Mouse (Mus musculus): ENCODE data around the gene Arid3b. TPM values are rescaled to one million over a fixed set of nuclear protein-coding genes. Genes with fewer than 3 reads are reported as not detected.
"Not testable (repeated sequence)": the region's sequence is repeated elsewhere in the genome, so short reads cannot be mapped to it uniquely, and the experiment has no call there.

The Arid3b gene
- 3.8 and 4.1 TPM in 2 replicates for polyA plus RNA-seq (2014; fragmentation: Nextera tagmentation; extraction: Ambion mirVana)

DNA sequence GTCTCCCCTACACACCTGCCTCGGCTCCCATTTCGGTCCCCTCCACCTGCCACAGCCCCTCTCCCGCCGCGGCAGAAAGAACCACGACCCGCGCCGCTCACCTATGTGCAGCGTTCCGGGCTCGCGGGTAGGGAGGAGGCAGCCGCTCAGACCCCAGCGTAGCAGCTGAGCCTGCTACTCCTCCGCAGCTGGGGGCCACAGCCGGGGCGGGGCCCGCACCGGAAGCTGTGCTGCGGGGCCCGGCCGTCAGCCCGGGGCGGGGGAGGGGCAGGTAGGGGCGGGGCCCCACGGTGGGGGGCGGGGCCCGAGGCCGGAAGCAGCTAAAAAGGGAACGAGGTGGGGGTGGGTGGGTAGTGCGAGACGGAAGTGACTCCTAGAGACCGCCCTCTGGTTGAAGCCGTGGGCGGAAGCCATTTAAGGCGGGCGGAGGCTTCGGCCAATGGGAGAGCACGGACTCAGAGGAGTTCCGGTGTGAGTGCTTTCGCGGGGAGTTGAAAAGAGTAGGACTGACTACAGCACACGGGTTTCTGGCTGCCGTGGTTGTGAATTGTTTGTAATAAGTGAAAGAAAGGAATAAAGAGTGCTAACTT, at the start of gene Arid3b:
TSS of gene Arid3b (minus strand) at position 213 of the 590 bp plus-strand sequence.
- Histone ChIP-seq H3K9me3 (ENCODE audit: control insufficient read depth, low read length) (no peaks in the 10 kb centered on the region), H3K4me1 (ENCODE audit: control insufficient read depth, insufficient read depth, low read length) (peaks cover 11% of the 10 kb centered on the region), H3K36me3 (ENCODE audit: control insufficient read depth, insufficient read depth, low read length) (no peaks in the 10 kb centered on the region), H3K27me3 (replicated peaks; ENCODE audit: control insufficient read depth, insufficient read depth, low read length) (0 out of 2 replicates have a peak, but pooled peaks cover 4% of the 10 kb centered on the region), H3K27ac (replicated peaks; ENCODE audit: low read depth, low read length) (no peak within 1 kb of the TSS; the same call in 1 of the 2 replicates), H3K4me3 (ENCODE audit: low read depth, low read length) (peak within 1 kb of the TSS; percentile 80), H3K4me2 (ENCODE audit: low read depth, low read length) (peak within 1 kb of the TSS; percentile 87), H3K9ac (ENCODE audit: low read depth, low read length) (peak within 1 kb of the TSS; percentile 70)
- ATAC-seq (ENCODE audit: low read depth) (peak; percentile 100), DNase-seq (ENCODE audit: low spot score) (peak; percentile 99)
- WGBS = under 1% methylated on average over 40 of the region's 45 CpGs

DNA sequence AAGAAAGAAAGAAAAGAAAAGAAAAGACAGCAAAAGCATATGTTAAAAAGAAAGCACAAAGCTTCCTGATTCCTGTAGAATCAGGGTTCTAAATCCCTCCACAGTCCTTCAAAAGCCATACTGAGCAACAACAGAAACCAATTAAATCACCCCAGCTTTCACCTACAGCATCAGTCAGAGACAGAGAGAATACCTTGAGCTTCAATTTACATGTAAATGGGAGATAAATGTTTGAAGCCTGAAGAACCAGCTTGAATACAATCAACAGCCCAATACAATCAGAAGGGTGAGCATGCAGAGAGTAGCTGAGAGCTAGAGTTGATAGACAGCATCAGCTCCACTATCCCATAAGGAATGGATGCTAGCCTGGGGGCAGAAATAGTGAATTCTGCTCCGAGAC, 46.8 kb upstream of the Arid3b start:
- H3K4me3 ChIP-seq (ENCODE audit: low read depth, low read length) = no peak overlapping the region
- 42% methylated on average over 1 of the region's 1 CpGs for WGBS
- H3K27me3 ChIP-seq (replicated peaks; ENCODE audit: control insufficient read depth, insufficient read depth, low read length) = no peaks in the 10 kb centered on the region
- H3K36me3 ChIP-seq (ENCODE audit: control insufficient read depth, insufficient read depth, low read length) = no peaks in the 10 kb centered on the region
- no peak for DNase-seq (ENCODE audit: low spot score)
- ATAC-seq (ENCODE audit: low read depth) = no peak
- H3K27ac ChIP-seq (replicated peaks; ENCODE audit: low read depth, low read length) = no peak overlapping the region
- H3K4me2 ChIP-seq (ENCODE audit: low read depth, low read length) = no peak overlapping the region
- no peak overlapping the region for H3K9ac ChIP-seq (ENCODE audit: low read depth, low read length)
- H3K9me3 ChIP-seq (ENCODE audit: control insufficient read depth, low read length) = no peaks in the 10 kb centered on the region
- no peaks in the 10 kb centered on the region for H3K4me1 ChIP-seq (ENCODE audit: control insufficient read depth, insufficient read depth, low read length)

DNA sequence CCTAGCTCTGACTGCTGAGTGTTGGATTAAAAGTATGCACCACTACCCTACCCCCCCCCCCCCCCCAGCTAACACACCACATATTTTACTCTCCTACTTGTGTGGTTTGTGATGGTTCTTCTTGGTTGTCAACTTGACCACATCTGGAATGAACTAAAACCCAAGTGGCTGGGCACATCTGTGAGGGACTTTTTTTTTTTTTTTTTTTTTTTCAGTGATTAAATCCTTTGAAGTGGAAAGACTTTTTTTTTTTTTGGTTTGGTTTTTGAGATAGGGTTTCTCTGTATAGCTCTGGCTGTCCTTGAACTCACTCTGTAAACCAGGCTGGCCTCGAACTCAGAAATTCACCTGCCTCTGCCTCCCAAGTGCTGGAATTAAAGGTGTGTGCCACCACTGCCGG, 45.2 kb upstream of the Arid3b start:
- not testable (repeated sequence) for H3K36me3 ChIP-seq (ENCODE audit: control insufficient read depth, insufficient read depth, low read length); H3K27ac ChIP-seq (replicated peaks; ENCODE audit: low read depth, low read length); H3K9me3 ChIP-seq (ENCODE audit: control insufficient read depth, low read length); ATAC-seq (ENCODE audit: low read depth); H3K9ac ChIP-seq (ENCODE audit: low read depth, low read length); DNase-seq (ENCODE audit: low spot score); H3K4me2 ChIP-seq (ENCODE audit: low read depth, low read length); H3K4me1 ChIP-seq (ENCODE audit: control insufficient read depth, insufficient read depth, low read length); H3K4me3 ChIP-seq (ENCODE audit: low read depth, low read length); H3K27me3 ChIP-seq (replicated peaks; ENCODE audit: control insufficient read depth, insufficient read depth, low read length)
- 82% methylated on average over 2 of the region's 2 CpGs for WGBS

DNA sequence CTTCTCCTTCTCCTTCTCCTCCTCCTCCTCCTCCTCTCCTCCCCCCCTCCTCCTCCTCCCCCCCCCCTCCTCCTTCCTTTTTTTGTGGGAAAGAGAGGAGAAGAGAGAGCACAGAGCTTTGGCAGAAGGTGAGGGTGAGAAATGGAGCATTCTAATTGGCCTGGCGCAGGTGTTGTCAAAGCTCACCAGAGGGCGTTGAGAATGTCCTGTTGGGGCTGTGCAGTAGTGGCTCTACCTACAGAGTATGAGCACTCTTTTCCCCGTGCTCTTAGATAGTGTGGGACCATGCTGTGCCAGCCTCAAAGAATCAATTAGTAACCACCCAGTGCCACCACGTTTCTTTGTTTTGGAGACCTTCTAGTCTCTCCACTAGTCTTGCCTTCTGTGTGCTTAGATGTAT, 43.7 kb upstream of the Arid3b start:
- Histone ChIP-seq H3K4me2 (ENCODE audit: low read depth, low read length) (no peak overlapping the region), H3K9me3 (ENCODE audit: control insufficient read depth, low read length) (no peaks in the 10 kb centered on the region), H3K4me3 (ENCODE audit: low read depth, low read length) (no peak overlapping the region), H3K27me3 (replicated peaks; ENCODE audit: control insufficient read depth, insufficient read depth, low read length) (no peaks in the 10 kb centered on the region), H3K4me1 (ENCODE audit: control insufficient read depth, insufficient read depth, low read length) (no peaks in the 10 kb centered on the region), H3K27ac (replicated peaks; ENCODE audit: low read depth, low read length) (no peak overlapping the region), H3K9ac (ENCODE audit: low read depth, low read length) (no peak overlapping the region), H3K36me3 (ENCODE audit: control insufficient read depth, insufficient read depth, low read length) (no peaks in the 10 kb centered on the region)
- DNase-seq (ENCODE audit: low spot score) (no peak), ATAC-seq (ENCODE audit: low read depth) (no peak)
- WGBS = 18% methylated on average over 4 of the region's 4 CpGs

DNA sequence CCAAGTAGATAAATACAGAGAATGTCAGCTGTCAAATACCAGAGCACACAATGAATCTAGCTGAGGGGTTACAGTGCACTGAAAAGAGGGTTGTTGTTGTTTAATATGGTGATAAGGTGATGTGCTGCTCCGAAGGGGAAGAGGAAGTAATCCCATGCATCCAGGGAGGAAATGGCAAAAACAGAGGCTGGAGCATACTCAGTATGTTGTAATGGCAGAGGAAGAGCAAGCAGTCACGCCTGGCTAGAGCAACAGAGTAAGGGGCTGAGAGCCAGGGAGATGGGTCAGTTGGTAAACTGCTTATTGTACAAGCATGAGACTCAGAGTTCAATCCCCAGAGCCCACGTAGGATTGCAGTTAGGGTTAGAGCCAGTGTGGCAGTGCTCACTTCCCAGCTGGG, 42.6 kb upstream of the Arid3b start:
- H3K4me1 ChIP-seq (ENCODE audit: control insufficient read depth, insufficient read depth, low read length) = no peaks in the 10 kb centered on the region
- H3K4me2 ChIP-seq (ENCODE audit: low read depth, low read length) = no peak overlapping the region
- no peaks in the 10 kb centered on the region for H3K9me3 ChIP-seq (ENCODE audit: control insufficient read depth, low read length)
- no peak overlapping the region for H3K27ac ChIP-seq (replicated peaks; ENCODE audit: low read depth, low read length)
- ATAC-seq (ENCODE audit: low read depth) (no peak), DNase-seq (ENCODE audit: low spot score) (no peak)
- H3K9ac ChIP-seq (ENCODE audit: low read depth, low read length) = no peak overlapping the region
- no peak overlapping the region for H3K4me3 ChIP-seq (ENCODE audit: low read depth, low read length)
- H3K36me3 ChIP-seq (ENCODE audit: control insufficient read depth, insufficient read depth, low read length) = no peaks in the 10 kb centered on the region
- H3K27me3 ChIP-seq (replicated peaks; ENCODE audit: control insufficient read depth, insufficient read depth, low read length) = no peaks in the 10 kb centered on the region
- 58% methylated on average over 3 of the region's 3 CpGs for WGBS

DNA sequence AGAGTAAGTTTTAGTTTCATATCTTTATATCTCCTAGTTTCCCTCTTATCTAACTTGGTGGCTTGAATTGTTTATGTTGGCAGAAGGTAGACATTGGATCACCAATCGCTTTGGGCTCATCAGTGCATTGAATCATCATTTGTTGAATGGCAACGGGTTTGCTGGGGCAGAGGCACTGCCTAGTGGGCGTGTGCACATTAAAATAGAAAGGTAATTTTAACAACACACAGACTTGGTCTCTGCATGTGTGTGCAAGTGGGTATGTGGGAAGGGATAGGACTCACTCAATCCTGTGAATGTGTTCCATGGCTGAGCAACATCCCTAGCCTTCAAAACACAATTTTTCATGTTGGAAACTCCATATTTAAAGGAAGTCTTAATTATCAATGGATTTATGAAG, 38.4 kb upstream of the Arid3b start:
- Histone ChIP-seq H3K9ac (ENCODE audit: low read depth, low read length) (no peak overlapping the region), H3K4me1 (ENCODE audit: control insufficient read depth, insufficient read depth, low read length) (no peaks in the 10 kb centered on the region), H3K4me2 (ENCODE audit: low read depth, low read length) (no peak overlapping the region), H3K27ac (replicated peaks; ENCODE audit: low read depth, low read length) (no peak overlapping the region), H3K27me3 (replicated peaks; ENCODE audit: control insufficient read depth, insufficient read depth, low read length) (no peaks in the 10 kb centered on the region), H3K9me3 (ENCODE audit: control insufficient read depth, low read length) (no peaks in the 10 kb centered on the region), H3K4me3 (ENCODE audit: low read depth, low read length) (no peak overlapping the region), H3K36me3 (ENCODE audit: control insufficient read depth, insufficient read depth, low read length) (no peaks in the 10 kb centered on the region)
- ATAC-seq (ENCODE audit: low read depth) = no peak
- 67% methylated on average over 3 of the region's 3 CpGs for WGBS
- no peak for DNase-seq (ENCODE audit: low spot score)

DNA sequence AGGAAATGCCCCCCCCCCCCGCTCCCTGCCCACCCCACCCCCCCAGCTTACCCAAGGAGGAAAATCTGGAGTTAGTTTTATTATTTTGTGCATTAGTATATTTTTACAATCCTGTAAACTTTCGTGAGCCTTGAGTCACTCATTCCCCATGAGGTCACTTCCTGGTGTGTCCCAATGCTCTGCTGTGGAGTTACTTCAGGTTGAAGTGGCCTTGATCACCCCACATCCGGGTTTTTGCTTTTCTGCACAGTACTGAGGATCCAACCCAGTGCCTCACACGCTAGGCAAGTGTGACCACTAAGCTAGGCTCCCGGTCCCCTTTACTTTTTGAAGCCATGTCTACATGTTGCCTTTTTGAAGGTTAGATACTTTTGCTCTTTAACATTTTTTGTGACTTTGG, 37.5 kb upstream of the Arid3b start:
- Histone ChIP-seq H3K9me3 (ENCODE audit: control insufficient read depth, low read length) (no peaks in the 10 kb centered on the region), H3K4me2 (ENCODE audit: low read depth, low read length) (no peak overlapping the region), H3K36me3 (ENCODE audit: control insufficient read depth, insufficient read depth, low read length) (no peaks in the 10 kb centered on the region), H3K27ac (replicated peaks; ENCODE audit: low read depth, low read length) (no peak overlapping the region), H3K4me1 (ENCODE audit: control insufficient read depth, insufficient read depth, low read length) (no peaks in the 10 kb centered on the region), H3K4me3 (ENCODE audit: low read depth, low read length) (no peak overlapping the region), H3K9ac (ENCODE audit: low read depth, low read length) (no peak overlapping the region), H3K27me3 (replicated peaks; ENCODE audit: control insufficient read depth, insufficient read depth, low read length) (no peaks in the 10 kb centered on the region)
- no peak for ATAC-seq (ENCODE audit: low read depth)
- 78% methylated on average over 5 of the region's 5 CpGs for WGBS
- no peak for DNase-seq (ENCODE audit: low spot score)

DNA sequence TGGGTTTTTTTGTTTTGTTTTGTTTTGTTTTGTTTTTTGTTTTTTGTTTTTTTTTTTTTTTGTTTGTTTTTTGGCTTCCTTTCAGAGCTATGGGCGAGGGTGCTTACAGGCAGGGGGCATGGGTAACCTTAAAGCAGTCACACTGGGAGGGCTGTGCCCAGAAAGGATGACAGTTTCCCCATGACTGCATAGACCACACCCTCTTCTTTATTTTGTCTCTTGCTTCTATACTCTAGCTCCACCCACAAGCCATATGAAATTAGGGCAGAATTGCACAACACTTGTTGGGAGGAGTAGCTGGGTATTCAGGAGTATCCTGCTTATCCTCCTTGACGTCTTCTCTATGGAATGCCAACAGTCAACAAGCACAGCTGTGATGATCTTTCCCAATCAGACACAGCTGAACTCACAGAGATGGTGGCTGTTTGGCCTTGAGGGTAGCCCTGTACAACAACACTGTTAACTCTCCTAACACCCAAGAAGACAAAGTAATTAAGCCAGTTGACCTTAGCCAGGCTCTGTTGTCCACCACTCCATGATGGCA, 33.8 kb upstream of the Arid3b start:
- WGBS = 28% methylated on average over 2 of the region's 2 CpGs
- no peaks in the 10 kb centered on the region for H3K36me3 ChIP-seq (ENCODE audit: control insufficient read depth, insufficient read depth, low read length)
- no peaks in the 10 kb centered on the region for H3K9me3 ChIP-seq (ENCODE audit: control insufficient read depth, low read length)
- H3K4me2 ChIP-seq (ENCODE audit: low read depth, low read length) = no peak overlapping the region
- H3K27me3 ChIP-seq (replicated peaks; ENCODE audit: control insufficient read depth, insufficient read depth, low read length) = no peaks in the 10 kb centered on the region
- H3K4me3 ChIP-seq (ENCODE audit: low read depth, low read length) = no peak overlapping the region
- no peak overlapping the region for H3K27ac ChIP-seq (replicated peaks; ENCODE audit: low read depth, low read length)
- H3K9ac ChIP-seq (ENCODE audit: low read depth, low read length) = no peak overlapping the region
- no peaks in the 10 kb centered on the region for H3K4me1 ChIP-seq (ENCODE audit: control insufficient read depth, insufficient read depth, low read length)
- peak; percentile 41 for DNase-seq (ENCODE audit: low spot score)
- no peak for ATAC-seq (ENCODE audit: low read depth)

DNA sequence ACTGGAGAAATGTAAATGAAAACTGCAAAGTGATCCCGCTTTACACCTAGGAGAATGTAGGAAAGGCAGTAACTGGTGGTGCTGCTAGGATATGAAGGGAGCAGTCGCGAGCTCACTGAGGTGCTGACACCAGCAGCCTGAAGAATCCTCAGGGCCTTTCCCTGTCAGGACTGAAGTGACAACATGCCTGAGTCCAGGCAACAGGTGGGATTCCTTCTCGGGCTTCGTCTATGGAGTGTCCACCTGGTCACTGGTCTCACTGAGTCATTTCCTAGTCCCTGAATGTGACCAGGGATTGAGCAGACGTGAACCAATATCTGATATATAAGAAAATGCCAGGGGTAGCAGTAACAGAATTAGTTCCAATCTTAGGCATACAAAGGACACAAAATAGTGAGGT, 32.2 kb upstream of the Arid3b start:
- H3K4me2 ChIP-seq (ENCODE audit: low read depth, low read length) = no peak overlapping the region
- H3K9me3 ChIP-seq (ENCODE audit: control insufficient read depth, low read length) = no peaks in the 10 kb centered on the region
- no peaks in the 10 kb centered on the region for H3K36me3 ChIP-seq (ENCODE audit: control insufficient read depth, insufficient read depth, low read length)
- no peak overlapping the region for H3K4me3 ChIP-seq (ENCODE audit: low read depth, low read length)
- H3K4me1 ChIP-seq (ENCODE audit: control insufficient read depth, insufficient read depth, low read length) = no peaks in the 10 kb centered on the region
- ATAC-seq (ENCODE audit: low read depth) (no peak), DNase-seq (ENCODE audit: low spot score) (no peak)
- H3K27me3 ChIP-seq (replicated peaks; ENCODE audit: control insufficient read depth, insufficient read depth, low read length) = no peaks in the 10 kb centered on the region
- no peak overlapping the region for H3K27ac ChIP-seq (replicated peaks; ENCODE audit: low read depth, low read length)
- H3K9ac ChIP-seq (ENCODE audit: low read depth, low read length) = no peak overlapping the region
- WGBS = 75% methylated on average over 6 of the region's 6 CpGs

Data from embryonic facial prominence, embryonic 14.5 days (tissue).